Mouse (Mus musculus) c-Kit-positive CD71-positive TER-119-negative erythroid progenitor cells, embryonic 14.5 days (primary cell): ENCODE results near the gene Ch25h.

ENCODE experiments used
- DNase-seq: peaks from one replicate; pipeline ENCODE4 v3.0.0-alpha.2; 2013; ENCODE audit warnings: low read depth

Gene Ch25h

DNA sequence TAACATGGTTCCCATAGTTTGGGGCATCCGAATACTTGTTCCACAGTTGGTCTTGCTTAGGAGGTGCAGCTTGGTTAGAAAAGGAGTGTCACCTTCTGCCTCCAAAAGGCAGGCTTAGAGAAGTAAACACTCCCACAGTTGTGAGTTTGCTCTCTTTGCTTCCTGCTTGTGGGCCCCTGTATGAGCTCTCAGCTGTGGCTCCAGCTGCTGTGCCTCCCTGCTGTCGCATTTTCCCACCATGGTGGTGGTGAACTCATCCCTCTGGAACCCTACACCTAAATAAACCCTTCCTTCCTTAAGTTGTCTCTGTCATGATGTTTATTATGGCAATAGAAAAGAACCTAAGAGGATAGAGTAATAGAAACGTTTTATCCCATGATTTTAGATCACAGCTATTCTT, 6.2 kb downstream of the Ch25h start:
- DNase-seq = no peak

DNA sequence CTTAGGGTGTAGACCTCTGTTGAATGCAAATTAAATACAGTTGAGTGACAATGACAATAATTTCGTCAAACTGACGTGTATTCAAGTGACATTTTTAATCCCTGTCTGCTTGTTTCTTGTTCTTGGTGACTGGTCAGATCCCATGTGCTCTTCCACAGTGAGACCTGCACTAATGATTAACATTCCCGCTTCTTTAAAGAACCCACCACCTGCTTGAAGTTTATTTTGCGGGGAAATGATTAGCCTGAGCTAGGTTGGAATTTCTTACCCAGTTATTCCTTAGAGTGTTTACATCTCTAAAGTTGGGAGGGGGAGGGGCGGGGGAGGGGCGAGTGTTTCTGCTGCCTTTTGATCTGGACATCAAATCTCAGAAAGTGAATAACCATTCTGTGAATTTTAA, 6.7 kb downstream of the Ch25h start:
- no peak for DNase-seq

DNA sequence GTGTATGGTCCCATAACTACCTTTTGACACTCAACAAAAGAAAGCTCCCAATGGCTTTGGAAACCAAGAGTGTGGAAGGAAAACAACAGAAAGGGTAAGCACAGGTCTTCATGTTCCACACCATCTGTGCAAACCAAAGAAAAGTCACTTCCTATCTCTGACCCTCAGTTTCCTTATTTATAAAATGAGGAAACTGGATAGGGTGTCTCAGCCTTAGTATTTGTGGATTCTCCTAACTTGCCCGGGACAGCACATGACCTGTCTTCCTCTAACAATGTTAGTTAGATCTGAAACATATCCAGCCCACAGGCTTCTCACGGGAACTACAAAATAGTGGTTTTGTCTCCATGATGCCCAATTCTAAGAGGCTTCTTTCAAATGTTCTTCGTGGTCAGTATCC, 10.5 kb downstream of the Ch25h start:
- DNase-seq = no peak

DNA sequence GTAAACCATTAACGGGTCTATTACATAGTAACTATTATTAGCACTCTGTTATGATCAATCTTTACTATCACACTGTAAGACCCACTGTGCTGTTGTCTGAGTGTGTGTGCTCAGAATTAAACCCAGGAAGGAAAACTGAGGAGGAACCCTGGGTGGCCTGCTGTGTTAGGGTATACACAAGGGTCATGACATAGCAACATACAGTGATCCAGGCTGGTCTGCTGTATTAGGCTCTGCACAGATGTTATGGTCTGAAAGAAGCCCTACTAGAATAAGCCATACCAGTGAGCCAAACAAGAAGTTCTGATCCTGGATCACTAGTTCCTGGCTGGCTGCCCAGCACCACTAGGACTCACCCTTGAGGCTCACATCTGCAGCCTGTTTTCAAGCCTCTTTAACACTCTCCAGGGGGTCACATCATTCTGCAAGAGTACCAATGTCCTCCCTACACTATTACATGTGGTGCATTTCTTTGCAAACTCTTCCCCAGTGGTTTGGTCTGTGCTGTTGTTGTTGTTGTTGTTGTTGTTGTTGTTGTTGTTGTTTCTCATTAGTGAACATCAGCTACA, 13.4 kb downstream of the Ch25h start:
- no peak for DNase-seq

DNA sequence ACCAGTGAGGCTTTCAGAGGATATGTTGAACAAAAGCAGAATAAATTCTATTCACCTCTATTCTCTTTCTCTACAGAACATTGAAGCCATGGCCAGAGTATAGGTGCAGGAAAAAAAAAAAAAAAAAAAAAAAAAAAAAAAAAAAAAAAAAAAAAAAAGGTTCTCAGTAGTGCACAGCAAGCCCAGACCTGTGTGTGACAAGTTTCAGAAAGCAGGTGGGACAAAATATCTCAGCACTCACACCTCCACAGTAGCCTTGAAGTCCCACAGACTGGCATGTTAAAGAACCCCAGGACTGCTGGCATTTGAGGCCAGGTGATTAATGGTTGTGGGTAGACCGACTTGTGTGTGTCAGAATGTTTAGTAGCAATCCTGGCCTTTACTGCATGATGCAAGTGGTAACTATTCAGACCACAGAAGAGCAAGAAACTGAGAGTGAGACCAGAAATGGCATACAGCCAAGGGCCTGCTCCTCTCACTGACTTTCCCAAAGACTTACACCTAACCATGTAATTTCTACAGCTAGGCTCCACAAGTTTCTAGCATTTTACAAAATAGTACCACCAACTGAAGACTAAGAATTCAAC, 24.1 kb downstream of the Ch25h start:
- no peak for DNase-seq

DNA sequence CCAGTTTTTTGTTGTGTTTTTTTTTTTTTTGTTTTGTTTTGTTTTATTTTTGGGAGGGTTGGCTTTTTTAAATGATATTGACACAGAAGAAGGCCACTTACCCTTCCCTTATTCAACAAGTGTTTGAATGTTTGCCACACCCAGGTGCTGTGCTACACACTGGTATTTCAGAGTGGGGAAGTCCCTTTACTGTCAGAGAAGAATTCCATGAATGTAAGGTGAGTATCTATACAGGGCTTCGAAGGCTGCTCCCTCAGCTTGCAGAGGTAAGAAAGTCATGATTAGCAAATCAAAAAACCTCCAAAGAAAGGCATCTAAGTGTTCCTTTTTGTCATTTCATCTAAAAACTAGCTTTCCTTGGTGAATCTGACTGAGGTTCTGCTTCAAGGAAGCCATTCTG, 26.1 kb downstream of the Ch25h start:
- no peak for DNase-seq

DNA sequence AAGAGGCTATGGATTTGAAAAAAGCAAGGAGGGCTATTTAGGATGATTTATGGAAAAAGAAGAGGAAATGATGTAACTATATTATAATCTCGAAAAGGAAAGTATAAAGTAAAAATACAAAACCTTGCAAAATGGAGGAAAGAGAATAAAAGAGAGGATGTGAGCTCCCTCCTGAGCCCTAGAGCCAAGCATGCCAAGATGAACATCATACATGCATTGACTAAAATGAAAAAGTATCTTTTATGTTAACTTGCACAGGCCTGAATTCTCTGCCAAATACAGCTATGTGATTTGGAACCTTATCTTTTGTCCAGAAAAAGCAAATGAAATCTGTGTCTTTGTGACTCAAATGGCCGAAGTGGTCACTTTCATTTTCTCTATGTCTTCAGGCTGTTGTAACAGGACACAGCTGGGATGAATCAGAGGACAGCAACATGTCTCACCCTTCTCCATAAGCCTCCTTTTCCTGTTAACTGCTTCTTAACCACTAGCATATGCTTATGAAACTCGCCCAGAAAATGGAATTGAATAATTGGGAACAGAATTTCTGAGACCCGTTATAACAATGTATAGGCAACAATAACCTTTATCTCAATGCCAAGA, 29.5 kb downstream of the Ch25h start:
- no peak for DNase-seq

DNA sequence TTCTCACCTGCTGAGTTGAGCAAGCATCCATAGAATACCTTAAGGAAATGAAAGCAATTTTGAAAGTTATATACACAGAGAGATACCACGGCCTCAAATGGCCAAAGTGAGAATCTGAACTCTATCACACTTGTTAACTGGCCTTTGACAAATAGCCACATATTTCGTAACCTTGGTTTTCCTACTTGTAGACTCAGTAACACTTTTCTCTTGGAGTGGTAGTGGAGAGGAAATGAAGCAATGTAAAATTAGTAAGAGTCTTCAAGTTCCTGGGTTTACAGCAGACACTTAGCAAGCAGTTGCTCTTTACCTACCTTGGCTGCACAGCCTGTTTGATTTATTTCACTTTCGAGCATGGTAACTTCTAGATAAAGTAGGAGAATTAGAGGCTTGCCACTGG, 30.2 kb downstream of the Ch25h start:
- DNase-seq = no peak

DNA sequence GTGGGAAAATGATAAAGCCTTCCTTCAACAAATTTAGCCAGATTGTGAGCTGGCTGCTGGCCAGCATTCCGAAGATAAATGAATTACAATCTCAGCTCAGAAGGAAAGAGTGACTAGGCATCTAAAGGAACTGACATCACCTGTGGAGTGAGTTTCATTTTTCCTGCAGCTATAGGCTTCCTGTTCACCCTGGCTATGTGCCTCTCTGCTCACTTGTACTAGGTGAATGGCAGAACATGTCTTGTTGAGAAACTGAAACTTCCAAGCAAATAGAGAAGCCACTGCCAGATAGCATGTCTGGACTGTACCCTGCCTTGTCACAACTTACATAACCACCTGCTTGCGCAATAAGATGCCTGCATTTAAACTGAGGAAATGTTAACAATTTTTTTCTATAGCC, 33.0 kb downstream of the Ch25h start:
- no peak for DNase-seq

DNA sequence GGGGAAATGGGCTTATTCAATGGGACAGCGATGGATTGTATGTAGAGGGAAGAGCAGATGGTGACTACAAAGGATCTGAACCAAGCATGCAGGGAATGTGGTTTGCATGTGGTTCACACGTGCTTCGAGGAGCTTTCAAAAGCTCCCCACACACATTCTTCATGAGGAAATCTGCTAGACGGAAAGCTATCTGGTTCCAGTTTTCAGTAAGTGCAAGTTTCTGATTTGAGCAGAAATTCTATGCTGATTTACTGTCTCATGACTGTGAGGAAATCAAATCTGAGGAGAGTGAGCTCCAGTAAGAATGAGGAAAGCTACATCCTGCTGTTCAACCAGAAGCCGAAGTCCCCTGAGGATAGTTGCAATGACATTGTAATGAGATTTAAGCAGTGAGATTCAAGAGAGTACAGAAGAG, 39.8 kb downstream of the Ch25h start:
- no peak for DNase-seq

DNA sequence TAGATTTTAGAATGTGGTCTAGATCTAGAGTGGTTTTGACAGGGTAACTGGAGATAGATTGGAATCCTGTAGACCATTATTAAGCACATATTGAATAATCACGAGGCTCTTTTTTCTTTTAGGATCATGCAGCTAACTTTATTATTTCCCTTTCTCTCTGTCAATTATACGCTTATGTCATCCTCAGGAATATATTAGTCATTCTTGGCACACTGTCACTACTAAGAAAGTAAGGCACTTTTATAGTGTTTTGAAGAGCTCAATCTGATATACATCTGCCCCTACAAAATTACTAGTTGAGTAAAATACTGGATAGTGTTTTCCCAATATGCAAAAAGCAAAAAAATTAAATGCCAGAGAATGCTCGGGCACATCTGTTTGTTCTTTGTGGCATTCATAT, 43.6 kb downstream of the Ch25h start:
- DNase-seq = no peak

DNA sequence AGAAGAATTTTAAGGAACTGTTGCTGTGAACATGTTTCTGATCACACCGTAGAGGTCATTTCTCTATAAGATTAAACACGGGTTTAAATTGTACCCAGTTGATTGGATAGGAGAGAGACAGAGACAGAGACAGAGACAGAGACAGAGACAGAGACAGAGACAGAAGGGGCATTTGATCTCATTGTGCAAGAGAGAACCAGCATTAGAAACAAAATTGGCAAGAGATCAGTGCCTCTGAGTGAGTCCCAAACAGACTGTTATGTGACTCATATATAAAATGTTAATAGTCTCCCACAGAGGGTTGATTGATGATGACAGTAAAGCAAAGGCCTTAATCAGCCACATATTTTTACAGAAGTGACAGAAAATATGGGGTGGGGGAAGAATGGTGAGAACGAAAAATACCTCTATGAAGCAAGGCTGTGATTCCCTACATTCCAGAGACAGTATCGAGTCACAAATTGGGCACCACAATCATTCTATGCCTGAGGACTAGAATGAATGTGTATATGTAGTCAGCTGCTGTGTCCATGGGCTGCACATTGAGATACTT, 51.1 kb downstream of the Ch25h start:
- DNase-seq = no peak
